Mouse (Mus musculus) kidney, embryonic 15.5 days (tissue): ENCODE data around the gene Slc8a1. TPM values are rescaled to one million over a fixed set of nuclear protein-coding genes. Genes with fewer than 3 reads are reported as not detected.
A peak's percentile ranks its signal among the peaks of the same experiment; 100 is the strongest.

Source experiments
- ATAC-seq: fragments of 200-750 bp; cut with Nextera tagmentation; replicated peaks from 2 replicates; pipeline ENCODE4 v1.8.0; 2017; ENCODE audit warnings: moderate TSS enrichment; ENCODE audit not compliant: low FRiP score
- H3K27ac ChIP-seq: fragments of 300-500 bp; sonication (generic); 2 replicates; pipeline ENCODE4 v1.5.1; 2015; ENCODE audit warnings: mild to moderate bottlenecking, inconsistent platforms
- H3K27me3 ChIP-seq: fragments of 300-500 bp; sonication (generic); 2 replicates; pipeline ENCODE4 v1.6.1; 2015; ENCODE audit warnings: inconsistent platforms
- H3K36me3 ChIP-seq: fragments of 300-500 bp; sonication (generic); 2 replicates; pipeline ENCODE4 v1.6.1; 2015; ENCODE audit warnings: inconsistent platforms
- H3K4me1 ChIP-seq: fragments of 300-500 bp; sonication (generic); 2 replicates; pipeline ENCODE4 v1.6.1; 2015; ENCODE audit warnings: inconsistent platforms
- H3K4me2 ChIP-seq: fragments of 300-500 bp; sonication (generic); 2 replicates; pipeline ENCODE4 v1.6.1; 2015; ENCODE audit warnings: moderate library complexity, mild to moderate bottlenecking, inconsistent platforms
- H3K4me3 ChIP-seq: fragments of 300-500 bp; sonication (generic); replicated peaks from 2 replicates; pipeline ENCODE4 v1.5.1; 2015; ENCODE audit warnings: mild to moderate bottlenecking, inconsistent platforms
- H3K9ac ChIP-seq: fragments of 300-500 bp; sonication (generic); 2 replicates; pipeline ENCODE4 v1.6.1; 2015; ENCODE audit warnings: mild to moderate bottlenecking, inconsistent platforms
- H3K9me3 ChIP-seq: fragments of 300-500 bp; sonication (generic); replicated peaks from 2 replicates; pipeline ENCODE4 v1.6.1; 2016; ENCODE audit warnings: inconsistent platforms
- WGBS: fragments of 180-500 bp; shearing (Covaris S2); methylation state at CpG from one replicate; pipeline ENCODE4 v1.1.7; 2015; ENCODE audit warnings: mixed read lengths; 5-methylcytosine and 5-hydroxymethylcytosine counted together
- polyA plus RNA-seq: library from polyadenylated mRNA; unstranded; fragments of >200 nt; fragmentation: Nextera tagmentation; extraction: Ambion mirVana; gene quantifications from 2 replicates; pipeline ENCODE4 v1.2.1, GENCODE M21; 2015

The Slc8a1 gene
- polyA plus RNA-seq, 1 experiment from 2014 or later, result 11.8 TPM

DNA sequence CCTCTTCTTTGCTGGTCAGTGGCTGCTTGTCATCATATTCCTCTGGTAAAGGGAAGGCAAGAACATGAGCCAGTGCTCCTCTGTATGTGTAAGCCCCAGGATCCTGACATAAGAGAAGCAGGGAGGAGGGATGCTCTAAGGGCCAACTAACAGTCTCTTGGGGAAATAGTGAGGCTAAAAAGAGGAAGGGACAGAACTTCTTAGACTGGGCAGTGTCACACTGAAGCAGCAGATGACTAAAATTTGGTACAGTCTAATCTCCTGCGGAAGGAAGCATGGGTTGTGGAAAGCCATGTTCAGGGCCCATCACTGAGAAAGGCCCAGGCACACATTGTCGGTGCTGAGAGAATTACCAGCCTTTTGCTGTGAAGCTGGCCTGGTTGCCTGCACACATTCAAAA is 305.4 kb downstream of the Slc8a1 start:
- no peak for ATAC-seq
- no peaks in the 10 kb centered on the region for H3K9me3 ChIP-seq
- H3K4me2 ChIP-seq, result no peak overlapping the region
- peaks cover 7% of the 10 kb centered on the region; the same call in 1 of the 2 replicates for H3K4me1 ChIP-seq
- no peaks in the 10 kb centered on the region for H3K27me3 ChIP-seq
- no peak overlapping the region for H3K27ac ChIP-seq
- no peak overlapping the region for H3K4me3 ChIP-seq
- H3K36me3 ChIP-seq, result peaks cover 20% of the 10 kb centered on the region; the same call in 1 of the 2 replicates
- WGBS, result 84% methylated on average over 2 of the region's 2 CpGs
- no peak overlapping the region for H3K9ac ChIP-seq

DNA sequence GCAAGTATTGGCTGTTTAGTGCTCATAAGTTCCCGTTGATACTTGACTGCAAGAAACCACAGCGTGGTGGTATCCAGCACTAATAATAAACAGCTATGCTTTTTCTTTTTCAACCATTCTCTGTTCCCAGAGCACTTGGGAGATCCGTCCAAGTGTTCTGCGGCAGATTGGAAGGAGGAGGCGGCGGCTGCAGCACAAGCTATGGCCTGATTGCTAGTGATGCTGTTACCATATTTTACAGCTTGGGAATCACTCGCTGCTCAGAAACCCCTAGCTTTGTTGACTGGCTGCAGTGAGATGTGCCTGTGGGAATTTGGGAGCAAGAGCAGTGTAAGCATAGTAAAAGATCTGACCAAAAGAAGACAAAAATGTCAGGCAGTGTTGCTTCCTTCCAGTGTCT is 310.9 kb downstream of the Slc8a1 start:
- Histone ChIP-seq H3K4me1 (0 out of 2 replicates have a peak, but pooled peaks cover 6% of the 10 kb centered on the region), H3K9ac (no peak overlapping the region), H3K4me2 (no peak overlapping the region), H3K4me3 (no peak overlapping the region), H3K9me3 (no peaks in the 10 kb centered on the region), H3K27me3 (no peaks in the 10 kb centered on the region), H3K27ac (no peak overlapping the region), H3K36me3 (peaks cover 26% of the 10 kb centered on the region; the same call in 1 of the 2 replicates)
- WGBS, result 89% methylated on average over 7 of the region's 7 CpGs
- ATAC-seq, result no peak

DNA sequence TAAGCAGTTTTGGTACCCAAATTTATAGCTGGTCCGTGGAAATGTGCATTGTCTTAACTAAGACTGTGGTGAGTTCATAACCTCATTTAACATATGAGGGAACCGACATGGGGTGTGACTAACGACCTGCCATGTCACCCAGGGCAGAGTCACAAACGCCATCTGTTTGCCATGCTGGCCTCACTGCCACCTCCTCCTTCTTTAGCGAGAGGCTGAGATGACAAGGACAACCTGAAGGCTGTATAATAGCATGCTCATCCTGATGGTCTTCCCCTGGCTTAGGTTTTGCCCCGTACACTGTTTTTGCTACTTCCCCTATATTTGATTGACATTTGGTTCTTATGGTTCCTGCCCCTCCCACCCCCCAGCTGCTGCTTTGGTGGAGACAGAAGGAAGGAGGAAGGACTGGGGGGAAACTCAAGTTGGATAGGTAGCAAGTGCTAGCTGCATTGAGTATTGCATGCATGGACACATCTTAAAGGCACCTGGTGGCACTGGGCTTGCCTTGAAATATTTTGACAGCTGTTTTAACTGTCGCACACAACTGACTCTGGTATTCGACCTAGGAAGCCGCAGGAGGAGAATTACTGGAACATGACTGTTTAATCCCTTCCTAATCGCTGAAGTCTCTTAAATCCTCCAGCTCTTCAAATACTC is 313.8 kb downstream of the Slc8a1 start:
- no peak overlapping the region for H3K9ac ChIP-seq
- no peak overlapping the region for H3K4me2 ChIP-seq
- peak; percentile 82 for ATAC-seq
- WGBS, result 26% methylated on average over 10 of the region's 10 CpGs
- H3K27ac ChIP-seq, result no peak overlapping the region
- H3K36me3 ChIP-seq, result peaks cover 28% of the 10 kb centered on the region; the same call in 1 of the 2 replicates
- no peaks in the 10 kb centered on the region for H3K9me3 ChIP-seq
- 0 out of 2 replicates have a peak, but pooled peaks cover 6% of the 10 kb centered on the region for H3K4me1 ChIP-seq
- no peaks in the 10 kb centered on the region for H3K27me3 ChIP-seq
- H3K4me3 ChIP-seq, result no peak overlapping the region

DNA sequence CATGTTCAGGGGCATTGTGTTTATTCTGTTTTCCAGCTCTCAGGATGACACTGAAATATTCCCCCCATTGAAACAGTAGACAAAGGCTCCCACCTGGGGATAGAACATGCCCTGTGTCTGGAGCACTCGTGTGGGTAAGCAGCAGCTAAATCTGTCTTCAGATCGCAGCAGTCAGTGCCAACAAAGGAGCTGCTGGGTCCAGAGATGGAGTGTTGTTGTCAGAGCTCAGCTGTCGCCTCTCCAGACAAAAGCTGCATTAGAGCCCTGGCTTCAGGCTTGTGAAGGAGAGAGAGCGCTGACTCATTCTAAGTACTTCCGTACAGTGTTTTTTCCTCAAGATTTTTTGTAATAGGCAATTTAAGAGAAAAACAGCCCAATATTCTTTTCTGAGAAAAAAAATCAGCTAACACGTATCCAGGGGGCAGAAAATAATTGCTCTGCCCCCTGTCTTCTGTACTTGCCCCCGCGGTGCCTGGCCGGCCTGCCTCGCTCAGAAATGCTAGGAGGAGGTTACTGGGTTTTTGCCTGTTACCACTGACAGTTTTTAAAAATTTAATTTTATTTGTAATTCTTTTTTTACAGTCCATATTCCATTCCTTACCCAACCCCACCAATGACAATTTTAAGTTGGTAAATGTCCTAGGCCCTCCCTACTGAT is 318.2 kb downstream of the Slc8a1 start:
- no peak overlapping the region for H3K9ac ChIP-seq
- H3K4me1 ChIP-seq, result 0 out of 2 replicates have a peak, but pooled peaks cover 6% of the 10 kb centered on the region
- no peak for ATAC-seq
- no peaks in the 10 kb centered on the region for H3K9me3 ChIP-seq
- no peaks in the 10 kb centered on the region for H3K27me3 ChIP-seq
- no peak overlapping the region for H3K4me2 ChIP-seq
- H3K27ac ChIP-seq, result no peak overlapping the region
- H3K36me3 ChIP-seq, result peaks cover 19% of the 10 kb centered on the region; the same call in 1 of the 2 replicates
- 86% methylated on average over 10 of the region's 10 CpGs for WGBS
- H3K4me3 ChIP-seq, result no peak overlapping the region

DNA sequence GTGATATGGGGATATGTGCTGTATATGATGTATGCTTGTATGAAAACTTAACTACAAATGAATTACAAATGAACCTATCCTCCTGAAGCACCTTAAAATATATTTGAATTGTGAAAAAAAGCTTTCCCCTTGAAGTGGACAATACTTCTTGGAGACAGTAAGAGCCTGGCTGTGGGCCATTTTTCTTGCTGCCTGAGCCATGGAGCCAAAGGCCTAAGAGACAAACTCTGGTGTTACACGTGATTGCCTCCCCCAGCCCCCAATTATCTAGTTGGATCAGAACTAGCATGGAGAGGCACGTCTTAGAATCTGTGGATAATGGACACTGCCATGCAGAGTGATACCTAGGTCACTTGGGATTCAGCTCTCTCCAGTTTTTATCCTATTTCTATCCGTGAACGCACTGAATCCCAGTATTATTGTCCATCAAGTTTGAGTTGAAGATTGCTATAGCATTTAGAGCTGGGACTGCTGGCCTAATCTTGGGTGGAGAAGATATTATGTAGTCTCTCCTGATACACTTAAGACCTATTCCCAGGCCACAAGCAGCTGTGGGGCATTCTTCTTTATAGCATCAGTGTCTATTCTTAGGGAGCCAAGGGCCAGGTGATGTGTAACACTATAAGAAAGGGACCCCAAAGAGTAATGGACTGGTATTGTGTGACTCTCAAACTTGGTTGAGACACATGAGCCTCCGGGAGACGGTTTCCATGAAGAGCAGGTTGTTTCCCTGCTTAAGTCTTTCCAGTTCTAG is 321.6 kb downstream of the Slc8a1 start:
- WGBS, result 89% methylated on average over 6 of the region's 6 CpGs
- peaks cover 8% of the 10 kb centered on the region; the same call in 1 of the 2 replicates for H3K36me3 ChIP-seq
- no peak overlapping the region for H3K27ac ChIP-seq
- no peaks in the 10 kb centered on the region for H3K27me3 ChIP-seq
- H3K9ac ChIP-seq, result no peak overlapping the region
- no peaks in the 10 kb centered on the region for H3K9me3 ChIP-seq
- no peak overlapping the region for H3K4me3 ChIP-seq
- H3K4me2 ChIP-seq, result no peak overlapping the region
- ATAC-seq, result no peak
- 0 out of 2 replicates have a peak, but pooled peaks cover 7% of the 10 kb centered on the region for H3K4me1 ChIP-seq

DNA sequence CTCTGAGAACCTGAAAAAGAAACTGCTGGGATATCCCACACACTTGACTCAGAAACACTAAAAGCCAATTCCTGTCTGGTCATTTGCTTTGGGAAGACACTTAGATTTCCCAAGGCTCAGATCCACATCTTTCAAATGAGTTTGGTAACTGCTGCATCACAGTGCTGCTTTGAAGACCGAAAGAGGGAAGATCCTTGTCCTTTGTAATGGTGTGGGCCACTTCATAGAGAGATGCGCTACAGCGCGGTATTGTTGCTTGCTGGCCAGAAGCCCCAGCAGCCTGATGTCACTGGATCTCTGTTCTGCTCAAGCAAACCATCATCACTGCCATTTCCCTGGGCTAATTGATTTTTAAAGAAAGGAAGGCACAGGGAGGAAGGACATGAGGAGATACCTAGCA is 325.4 kb downstream of the Slc8a1 start:
- Histone ChIP-seq H3K4me1 (0 out of 2 replicates have a peak, but pooled peaks cover 7% of the 10 kb centered on the region), H3K9ac (no peak overlapping the region), H3K36me3 (peaks cover 9% of the 10 kb centered on the region), H3K4me2 (no peak overlapping the region), H3K27ac (no peak overlapping the region), H3K4me3 (no peak overlapping the region), H3K27me3 (no peaks in the 10 kb centered on the region), H3K9me3 (no peaks in the 10 kb centered on the region)
- ATAC-seq, result no peak
- WGBS, result 86% methylated on average over 4 of the region's 4 CpGs

DNA sequence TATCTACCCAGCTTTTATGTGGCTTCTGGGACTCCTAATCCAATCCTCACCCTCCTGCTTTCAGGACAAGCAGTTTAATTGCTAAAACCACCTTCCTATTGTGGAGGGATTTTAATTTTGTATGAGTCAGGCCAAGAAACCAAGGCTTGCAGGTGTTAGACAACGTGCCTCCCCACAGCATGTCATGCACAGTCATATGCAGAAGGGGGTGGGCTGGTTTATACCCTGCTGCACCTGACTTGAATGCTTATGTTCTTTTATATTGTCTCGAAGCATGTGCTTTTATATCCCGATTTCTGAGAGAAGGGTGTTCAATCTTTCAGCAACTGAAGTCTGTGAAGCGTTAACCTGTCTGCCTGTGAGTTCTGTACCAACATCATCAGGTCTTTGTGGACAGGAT is 334.0 kb downstream of the Slc8a1 start:
- ATAC-seq, result no peak
- Histone ChIP-seq H3K9ac (no peak overlapping the region), H3K9me3 (no peaks in the 10 kb centered on the region), H3K36me3 (peaks cover 18% of the 10 kb centered on the region), H3K4me2 (no peak overlapping the region), H3K4me3 (no peak overlapping the region), H3K27ac (no peak overlapping the region), H3K4me1 (0 out of 2 replicates have a peak, but pooled peaks cover 2% of the 10 kb centered on the region), H3K27me3 (no peaks in the 10 kb centered on the region)
- 92% methylated on average over 4 of the region's 4 CpGs for WGBS

DNA sequence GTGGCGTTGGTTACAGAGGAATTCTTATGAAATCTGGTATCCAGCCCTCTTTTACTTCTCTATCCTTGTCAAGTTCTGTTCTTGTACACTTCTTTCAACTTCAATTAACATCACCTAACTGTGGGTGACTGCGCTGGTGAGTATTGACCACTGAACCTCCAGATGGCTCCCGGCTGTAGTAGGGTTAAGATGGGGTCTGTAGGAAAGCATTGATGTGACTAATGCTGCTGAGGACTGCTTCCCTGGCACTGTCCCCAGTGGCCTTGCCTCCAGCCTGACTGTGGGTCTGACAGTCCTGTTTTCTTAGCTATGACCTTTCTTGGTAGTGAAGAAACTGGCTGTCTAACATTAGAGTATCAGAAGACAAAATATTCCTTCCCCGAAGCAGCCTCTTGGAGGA is 335.1 kb downstream of the Slc8a1 start:
- peaks cover 14% of the 10 kb centered on the region for H3K36me3 ChIP-seq
- 84% methylated on average over 4 of the region's 4 CpGs for WGBS
- H3K27me3 ChIP-seq, result no peaks in the 10 kb centered on the region
- H3K9ac ChIP-seq, result no peak overlapping the region
- H3K4me2 ChIP-seq, result no peak overlapping the region
- ATAC-seq, result no peak
- no peak overlapping the region for H3K4me3 ChIP-seq
- 0 out of 2 replicates have a peak, but pooled peaks cover 2% of the 10 kb centered on the region for H3K4me1 ChIP-seq
- H3K9me3 ChIP-seq, result no peaks in the 10 kb centered on the region
- peak overlapping the region; percentile 37; the same call in 1 of the 2 replicates for H3K27ac ChIP-seq

DNA sequence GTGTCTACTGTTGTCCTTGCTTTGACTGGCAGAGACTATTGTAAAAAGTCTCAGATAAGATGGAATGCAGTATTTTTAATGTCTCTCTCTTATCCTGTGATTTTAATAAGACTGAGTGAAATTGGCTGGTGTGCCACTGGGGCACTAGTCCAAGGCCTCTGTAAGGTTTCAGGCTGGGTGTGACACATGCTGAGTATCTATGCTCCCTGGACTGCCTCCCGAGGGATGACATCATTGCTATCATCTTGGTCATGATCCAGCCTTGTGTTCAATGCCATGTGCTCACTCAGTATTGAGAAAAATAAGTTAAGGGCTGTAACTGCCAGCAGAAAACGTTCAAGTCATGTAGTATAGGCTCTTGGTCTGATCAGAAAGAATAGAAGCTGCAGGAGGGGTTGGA is 335.5 kb downstream of the Slc8a1 start:
- ATAC-seq, result no peak
- Histone ChIP-seq H3K4me2 (no peak overlapping the region), H3K4me3 (no peak overlapping the region), H3K36me3 (peaks cover 10% of the 10 kb centered on the region), H3K9ac (no peak overlapping the region), H3K27ac (peak overlapping the region; percentile 37; the same call in 1 of the 2 replicates), H3K9me3 (no peaks in the 10 kb centered on the region), H3K4me1 (0 out of 2 replicates have a peak, but pooled peaks cover 2% of the 10 kb centered on the region), H3K27me3 (no peaks in the 10 kb centered on the region)
- 71% methylated on average over 2 of the region's 2 CpGs for WGBS

DNA sequence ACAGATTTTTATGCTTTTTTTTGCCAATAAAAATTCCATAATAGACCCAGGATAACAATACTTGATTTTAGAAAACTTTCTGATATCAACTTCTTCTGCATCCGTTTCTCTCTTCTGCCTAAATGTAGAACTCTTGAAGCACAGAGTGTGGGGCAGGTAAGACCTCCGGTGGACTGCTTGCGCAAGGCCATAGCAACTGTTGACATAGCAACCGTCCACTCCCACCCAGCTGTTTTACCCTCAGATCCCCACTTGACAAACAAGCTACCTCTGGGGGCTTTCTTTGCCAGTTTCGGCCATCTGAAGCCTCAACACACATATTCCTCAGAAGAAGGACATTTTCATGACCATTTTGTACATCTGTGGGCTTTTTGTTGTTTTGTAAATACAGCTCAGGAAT is 337.8 kb downstream of the Slc8a1 start:
- no peaks in the 10 kb centered on the region for H3K27me3 ChIP-seq
- peaks cover 5% of the 10 kb centered on the region; the same call in 1 of the 2 replicates for H3K36me3 ChIP-seq
- 57% methylated on average over 5 of the region's 5 CpGs for WGBS
- no peak overlapping the region for H3K4me3 ChIP-seq
- no peaks in the 10 kb centered on the region for H3K9me3 ChIP-seq
- ATAC-seq, result no peak
- no peak overlapping the region for H3K4me2 ChIP-seq
- H3K27ac ChIP-seq, result no peak overlapping the region
- H3K4me1 ChIP-seq, result 0 out of 2 replicates have a peak, but pooled peaks cover 2% of the 10 kb centered on the region
- H3K9ac ChIP-seq, result no peak overlapping the region

DNA sequence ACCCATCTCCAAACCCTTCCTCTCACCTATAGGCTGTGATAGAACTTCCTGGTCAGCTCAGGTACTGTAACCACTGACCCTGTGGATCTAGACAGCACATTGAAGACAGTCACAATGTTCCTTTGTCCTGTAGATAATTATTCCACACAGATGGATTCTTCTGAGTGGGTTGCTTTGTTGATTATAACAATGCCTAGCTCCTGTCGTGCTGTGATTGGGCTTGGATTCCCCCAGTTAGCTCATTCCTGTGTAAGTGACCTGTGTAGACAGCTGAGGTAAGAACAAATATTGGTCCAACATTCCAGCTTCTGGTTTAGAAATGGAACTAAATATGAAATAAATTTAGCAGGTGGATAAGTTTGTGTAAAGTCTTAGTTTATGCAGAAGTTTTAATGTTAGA is 340.7 kb downstream of the Slc8a1 start:
- Histone ChIP-seq H3K9me3 (no peaks in the 10 kb centered on the region), H3K27ac (no peak overlapping the region), H3K27me3 (no peaks in the 10 kb centered on the region), H3K9ac (no peak overlapping the region), H3K4me2 (no peak overlapping the region), H3K4me3 (no peak overlapping the region), H3K4me1 (peaks cover 15% of the 10 kb centered on the region), H3K36me3 (peaks cover 1% of the 10 kb centered on the region; the same call in 1 of the 2 replicates)
- WGBS, result 77% methylated on average over 1 of the region's 1 CpGs
- no peak for ATAC-seq

DNA sequence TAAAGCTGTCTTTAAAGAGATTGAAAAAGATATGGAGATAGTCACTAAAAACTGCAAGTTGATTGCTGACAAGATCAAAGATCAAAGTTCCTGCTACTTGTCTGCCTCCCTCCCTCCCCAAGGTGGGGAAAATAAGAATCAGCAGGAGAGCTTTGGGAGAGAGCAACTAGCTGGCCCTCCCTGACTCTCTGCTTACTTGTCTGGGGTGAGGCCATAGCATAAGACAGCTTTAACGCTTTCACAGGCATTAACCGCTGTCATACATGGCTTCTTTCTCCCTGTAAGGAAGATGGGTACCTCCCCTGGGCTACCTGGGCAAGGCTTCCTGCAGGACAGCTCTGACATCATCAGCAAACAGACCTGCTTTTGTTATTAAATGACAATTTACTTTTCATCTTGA is 344.1 kb downstream of the Slc8a1 start:
- H3K9me3 ChIP-seq, result no peaks in the 10 kb centered on the region
- H3K4me3 ChIP-seq, result no peak overlapping the region
- WGBS, result 25% methylated on average over 2 of the region's 2 CpGs
- peak; percentile 71 for ATAC-seq
- H3K4me1 ChIP-seq, result peaks cover 21% of the 10 kb centered on the region
- no peak overlapping the region for H3K4me2 ChIP-seq
- H3K9ac ChIP-seq, result no peak overlapping the region
- no peaks in the 10 kb centered on the region for H3K36me3 ChIP-seq
- H3K27me3 ChIP-seq, result no peaks in the 10 kb centered on the region
- peak overlapping the region; percentile 38; the same call in 1 of the 2 replicates for H3K27ac ChIP-seq
